Mouse (Mus musculus) heart, postnatal 0 days (tissue): ENCODE results near the gene Tor3a. TPM values are rescaled to one million over a fixed set of nuclear protein-coding genes. Genes with fewer than 3 reads are reported as not detected.

Experiments used
- ATAC-seq: fragments of 200-750 bp; cut with Nextera tagmentation; 2 replicates; pipeline ENCODE4 v1.8.0; 2017; ENCODE audit warnings: low read depth, moderate number of reproducible peaks, moderate library complexity; ENCODE audit not compliant: insufficient read depth
- DNase-seq: peaks from one replicate; pipeline ENCODE4 v3.0.0-alpha.2; 2016; ENCODE audit warnings: low spot score
- H3K27ac ChIP-seq: fragments of 300-500 bp; sonication (generic); 2 replicates; pipeline ENCODE4 v1.5.1; 2014; ENCODE audit warnings: low read depth, mild to moderate bottlenecking
- H3K27me3 ChIP-seq: fragments of 300-500 bp; sonication (generic); 2 replicates; pipeline ENCODE4 v1.6.1; 2014; ENCODE audit warnings: low read length, mixed read lengths; ENCODE audit not compliant: control insufficient read depth, insufficient read depth
- H3K36me3 ChIP-seq: fragments of 300-500 bp; sonication (generic); replicated peaks from 2 replicates; pipeline ENCODE4 v1.6.1; 2014; ENCODE audit warnings: low read length, mixed read lengths; ENCODE audit not compliant: control insufficient read depth, insufficient read depth
- H3K4me1 ChIP-seq: fragments of 300-500 bp; sonication (generic); 2 replicates; pipeline ENCODE4 v1.6.1; 2014; ENCODE audit warnings: antibody characterized with exemption; ENCODE audit not compliant: control insufficient read depth, insufficient read depth
- H3K4me2 ChIP-seq: fragments of 300-500 bp; sonication (generic); 2 replicates; pipeline ENCODE4 v1.6.1; 2014; ENCODE audit warnings: low read depth, mild to moderate bottlenecking, low read length, moderate library complexity
- H3K4me3 ChIP-seq: fragments of 300-500 bp; sonication (generic); 2 replicates; pipeline ENCODE4 v1.5.1; 2014; ENCODE audit warnings: low read depth, low read length
- H3K9ac ChIP-seq: fragments of 300-500 bp; sonication (generic); replicated peaks from 2 replicates; pipeline ENCODE4 v1.6.1; 2014; ENCODE audit warnings: low read depth, low read length, mixed read lengths
- H3K9me3 ChIP-seq: fragments of 300-500 bp; sonication (generic); replicated peaks from 2 replicates; pipeline ENCODE4 v1.6.1; 2016; ENCODE audit warnings: low read length; ENCODE audit not compliant: control insufficient read depth
- CTCF ChIP-seq: IDR thresholded peaks from 2 replicates; pipeline ENCODE4 v1.5.1; 2016; ENCODE audit warnings: antibody characterized with exemption, control low read depth, low read depth
- EP300 ChIP-seq: IDR thresholded peaks from 2 replicates; pipeline ENCODE4 v1.6.1; 2016; ENCODE audit warnings: antibody characterized with exemption, low read depth
- WGBS: fragments of 180-500 bp; shearing (Covaris S2); extraction: QIAGEN DNeasy Blood & Tissue Kit; methylation state at CpG from one replicate; pipeline ENCODE4 v1.1.7; 2014; 5-methylcytosine and 5-hydroxymethylcytosine counted together
- polyA plus RNA-seq: library from polyadenylated mRNA; unstranded; fragments of >200 nt; fragmentation: Nextera tagmentation; extraction: Ambion mirVana; gene quantifications from 2 replicates; pipeline ENCODE4 v1.2.1, GENCODE M21; 2015
- total RNA-seq: library from RNA; depleted of rRNA; stranded (reverse); fragments of >200 nt; gene quantifications from 2 replicates; pipeline ENCODE4 v1.2.3, GENCODE M21; 2014; ENCODE audit warnings: low replicate concordance; rRNA removed

Gene Tor3a
- total and polyA plus RNA-seq, 2 experiments from 2014 or later: 7.1 to 59.8 TPM

DNA sequence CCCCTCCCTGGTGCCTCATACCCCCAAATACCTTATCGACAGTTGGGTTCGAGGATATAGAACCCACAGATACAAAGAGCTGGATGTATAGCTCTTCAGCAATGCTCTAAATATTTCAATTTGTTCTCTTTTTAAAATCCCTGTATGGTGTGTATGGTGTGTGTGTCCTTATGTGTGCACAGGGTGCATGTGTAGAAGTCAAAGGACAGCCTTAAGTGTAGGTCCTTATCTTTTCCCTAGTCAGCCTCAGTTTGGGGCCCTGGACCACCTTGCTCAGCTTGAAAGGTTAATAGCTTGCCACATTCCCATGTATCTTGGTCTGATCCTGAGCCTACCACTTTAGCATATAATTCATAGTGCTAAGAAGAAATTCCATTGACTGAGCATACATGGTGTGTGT lies 65.7 kb downstream of the Tor3a start:
- Histone ChIP-seq H3K4me2 (no peak overlapping the region), H3K27ac (no peak overlapping the region), H3K36me3 (no peaks in the 10 kb centered on the region), H3K4me3 (no peak overlapping the region), H3K9ac (no peak overlapping the region), H3K4me1 (peaks cover 11% of the 10 kb centered on the region; the same call in 1 of the 2 replicates), H3K9me3 (no peaks in the 10 kb centered on the region), H3K27me3 (no peaks in the 10 kb centered on the region)
- 86% methylated on average over 2 of the region's 2 CpGs for WGBS
- TF ChIP-seq CTCF (no peak), EP300 (no peak)
- ATAC-seq (no peak), DNase-seq (no peak)

- no peak overlapping the region for H3K4me3 ChIP-seq
- no peaks in the 10 kb centered on the region for H3K27me3 ChIP-seq
- H3K4me2 ChIP-seq: no peak overlapping the region
- H3K9ac ChIP-seq: no peak overlapping the region
- WGBS: 78% methylated on average over 2 of the region's 2 CpGs
- TF ChIP-seq EP300 (no peak), CTCF (no peak)
- DNase-seq (no peak), ATAC-seq (no peak)
- H3K4me1 ChIP-seq: peaks cover 11% of the 10 kb centered on the region; the same call in 1 of the 2 replicates
- H3K9me3 ChIP-seq: no peaks in the 10 kb centered on the region
- H3K27ac ChIP-seq: no peak overlapping the region
- H3K36me3 ChIP-seq: no peaks in the 10 kb centered on the region
Observed at GRCm38 (mm10) chr1:156605940-156606339, 68.2 kb downstream of the Tor3a start.

DNA sequence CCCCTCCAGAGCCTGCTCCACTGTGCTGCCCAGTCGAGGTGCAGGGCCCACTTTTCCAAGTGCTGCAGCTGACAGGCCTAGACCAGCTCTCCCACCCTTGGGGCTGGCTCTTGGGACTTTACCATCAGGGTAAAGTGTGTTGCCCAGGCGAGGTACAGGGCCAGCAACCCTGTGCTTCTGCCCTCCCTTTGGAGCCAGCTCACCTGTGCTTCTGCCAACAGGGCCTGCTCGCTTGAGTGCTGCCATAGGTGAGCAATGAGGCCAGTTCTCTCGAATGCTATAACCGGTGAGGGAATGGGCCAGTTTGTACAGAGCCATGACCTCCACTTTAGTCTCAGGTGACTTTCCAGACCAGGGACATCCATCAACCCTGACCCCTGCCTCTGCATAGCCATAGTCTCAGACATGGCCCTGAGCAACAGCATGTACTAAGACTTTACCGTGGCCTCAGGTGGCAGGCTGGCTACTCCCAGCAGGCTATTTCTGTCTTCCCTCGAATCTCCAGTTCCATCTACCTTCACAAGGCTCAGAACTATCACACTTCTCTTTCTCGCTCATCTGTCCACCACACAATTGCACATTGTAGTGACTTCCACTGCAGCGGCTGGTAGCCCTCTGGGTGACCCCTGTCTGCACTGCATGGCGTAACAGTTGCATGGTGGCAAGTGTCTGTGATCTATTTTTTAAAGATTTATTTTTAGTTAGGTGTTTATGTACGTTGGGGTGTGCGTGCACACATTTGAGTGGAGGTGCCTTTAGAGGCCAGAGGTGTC lies 68.9 kb downstream of the Tor3a start:
- Histone ChIP-seq H3K36me3 (no peaks in the 10 kb centered on the region), H3K4me2 (no peak overlapping the region), H3K27ac (no peak overlapping the region), H3K27me3 (no peaks in the 10 kb centered on the region), H3K9ac (no peak overlapping the region), H3K4me1 (peaks cover 11% of the 10 kb centered on the region; the same call in 1 of the 2 replicates), H3K4me3 (no peak overlapping the region), H3K9me3 (no peaks in the 10 kb centered on the region)
- ATAC-seq (no peak), DNase-seq (no peak)
- TF ChIP-seq CTCF (no peak), EP300 (no peak)
- 56% methylated on average over 12 of the region's 12 CpGs for WGBS

Other genes starting within 250 kb of the Tor3a start
- gene Soat1, start 200.0 kb downstream of the Tor3a start, total RNA-seq: 47.3 and 75.3 TPM in 2 replicates
- 8.6 and 12.3 TPM in 2 replicates for gene Soat1, start 200.0 kb downstream of the Tor3a start, polyA plus RNA-seq
- 9.1 and 13.9 TPM in 2 replicates for gene Gm10031, start 150.3 kb downstream of the Tor3a start, total RNA-seq
- 0.33 and 0.45 TPM in 2 replicates for gene Gm10031, start 150.3 kb downstream of the Tor3a start, polyA plus RNA-seq
- gene Abl2, start 115.6 kb downstream of the Tor3a start, total RNA-seq: 11.7 and 12.9 TPM in 2 replicates
- 1.7 and 2.0 TPM in 2 replicates for gene Abl2, start 115.6 kb downstream of the Tor3a start, polyA plus RNA-seq
- 42.9 and 46.7 TPM in 2 replicates for gene Fam20b, start 44.7 kb upstream of the Tor3a start, total RNA-seq
- 17.8 and 20.9 TPM in 2 replicates for gene Fam20b, start 44.7 kb upstream of the Tor3a start, polyA plus RNA-seq
- gene Angptl1, start 164.2 kb upstream of the Tor3a start, total RNA-seq: 1.4 and 4.1 TPM in 2 replicates
- gene Angptl1, start 164.2 kb upstream of the Tor3a start, polyA plus RNA-seq: 2.2 TPM in 2 replicates